Mouse (Mus musculus) spleen, adult 2 months (tissue): ENCODE data around the gene Tbc1d24. TPM values are rescaled to one million over a fixed set of nuclear protein-coding genes. Genes with fewer than 3 reads are reported as not detected.

Source experiments
- DNase-seq, 2 experiments: peaks; one replicate each; pipeline versions ENCODE4 v3.0.0 to v3.0.0-alpha.2; 2012 to 2021; ENCODE audit warnings: low spot score in 2 of 2, low read depth in 1 of 2
- H3K27ac ChIP-seq: fragments of 200-500 bp; 2 replicates; pipeline ENCODE4 v1.5.1; 2012; ENCODE audit warnings: low read length, inconsistent platforms; ENCODE audit not compliant: insufficient read depth
- H3K27me3 ChIP-seq: fragments of 200-500 bp; 2 replicates; pipeline ENCODE4 v1.6.1; 2012; ENCODE audit warnings: mild to moderate bottlenecking, moderate library complexity, low read length, inconsistent platforms; ENCODE audit not compliant: control insufficient read depth, insufficient read depth
- H3K36me3 ChIP-seq: fragments of 200-500 bp; 2 replicates; pipeline ENCODE4 v1.6.1; 2012; ENCODE audit warnings: mild to moderate bottlenecking, low read length, inconsistent platforms; ENCODE audit not compliant: control insufficient read depth, insufficient read depth
- H3K4me1 ChIP-seq: fragments of 200-500 bp; 2 replicates; pipeline ENCODE4 v1.6.1; 2011; ENCODE audit warnings: inconsistent platforms; ENCODE audit not compliant: control insufficient read depth, insufficient read depth, insufficient read length
- H3K4me3 ChIP-seq: fragments of 200-500 bp; 2 replicates; pipeline ENCODE4 v1.5.1; 2011; ENCODE audit warnings: mild to moderate bottlenecking, inconsistent platforms; ENCODE audit not compliant: insufficient read depth, insufficient read length; ENCODE audit errors: extremely low read depth
- CTCF ChIP-seq: fragments of 200-500 bp; IDR thresholded peaks from 2 replicates; pipeline ENCODE4 v1.5.1; 2011; ENCODE audit warnings: mild to moderate bottlenecking, inconsistent platforms; ENCODE audit not compliant: insufficient read depth, insufficient read length, insufficient replicate concordance; ENCODE audit errors: extremely low read depth
- POLR2A ChIP-seq: fragments of 200-500 bp; IDR thresholded peaks from 2 replicates; pipeline ENCODE4 v1.6.1; 2011; ENCODE audit warnings: low read depth, low read length, inconsistent platforms
- WGBS: fragments of 180-500 bp; shearing (Covaris S2); methylation state at CpG from one replicate; pipeline ENCODE4 v1.1.7; 2018; 5-methylcytosine and 5-hydroxymethylcytosine counted together
- polyA plus RNA-seq: library from polyadenylated mRNA; depleted of rRNA; stranded (reverse); fragments of >200 nt; gene quantifications from 2 replicates; pipeline ENCODE4 v1.2.3, GENCODE M21; 2012

The Tbc1d24 gene
- polyA plus RNA-seq, 1 experiment = 5.9 TPM

GRCm38 (mm10) chr17:24199741-24200140 is 5.6 kb downstream of the Tbc1d24 start:
- H3K27ac ChIP-seq = no peak overlapping the region
- H3K4me3 ChIP-seq = no peak overlapping the region
- no peaks in the 10 kb centered on the region for H3K27me3 ChIP-seq
- TF ChIP-seq POLR2A (no peak), CTCF (no peak)
- 75% methylated on average over 4 of the region's 4 CpGs for WGBS
- no peak for DNase-seq
- H3K4me1 ChIP-seq = no peaks in the 10 kb centered on the region
- no peaks in the 10 kb centered on the region for H3K36me3 ChIP-seq

DNA sequence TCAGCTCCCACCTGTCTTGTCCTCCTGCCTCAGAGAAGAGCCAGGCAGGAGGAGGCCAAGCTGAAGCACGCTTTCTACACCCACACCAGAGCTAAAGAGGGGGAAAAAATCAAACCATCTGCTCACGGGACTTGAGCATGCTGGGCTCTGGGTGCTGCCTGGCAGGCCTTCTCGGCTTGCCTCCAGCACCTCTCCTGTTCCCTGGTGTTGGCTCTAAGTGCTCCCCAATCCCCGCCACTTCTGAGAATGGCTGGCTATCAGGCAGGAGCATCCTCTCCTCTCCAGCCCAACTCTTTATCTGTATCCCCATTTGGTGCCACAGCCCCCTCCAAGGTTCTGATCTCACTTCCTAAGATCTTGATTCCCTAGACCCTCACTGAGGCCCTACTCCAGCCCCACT is 6.1 kb downstream of the Tbc1d24 start:
- no peak overlapping the region for H3K4me3 ChIP-seq
- H3K4me1 ChIP-seq = no peaks in the 10 kb centered on the region
- H3K36me3 ChIP-seq = no peaks in the 10 kb centered on the region
- no peaks in the 10 kb centered on the region for H3K27me3 ChIP-seq
- TF ChIP-seq POLR2A = no peak
- TF ChIP-seq CTCF = no peak
- H3K27ac ChIP-seq = no peak overlapping the region
- DNase-seq = no peak
- 91% methylated on average over 4 of the region's 4 CpGs for WGBS

DNA sequence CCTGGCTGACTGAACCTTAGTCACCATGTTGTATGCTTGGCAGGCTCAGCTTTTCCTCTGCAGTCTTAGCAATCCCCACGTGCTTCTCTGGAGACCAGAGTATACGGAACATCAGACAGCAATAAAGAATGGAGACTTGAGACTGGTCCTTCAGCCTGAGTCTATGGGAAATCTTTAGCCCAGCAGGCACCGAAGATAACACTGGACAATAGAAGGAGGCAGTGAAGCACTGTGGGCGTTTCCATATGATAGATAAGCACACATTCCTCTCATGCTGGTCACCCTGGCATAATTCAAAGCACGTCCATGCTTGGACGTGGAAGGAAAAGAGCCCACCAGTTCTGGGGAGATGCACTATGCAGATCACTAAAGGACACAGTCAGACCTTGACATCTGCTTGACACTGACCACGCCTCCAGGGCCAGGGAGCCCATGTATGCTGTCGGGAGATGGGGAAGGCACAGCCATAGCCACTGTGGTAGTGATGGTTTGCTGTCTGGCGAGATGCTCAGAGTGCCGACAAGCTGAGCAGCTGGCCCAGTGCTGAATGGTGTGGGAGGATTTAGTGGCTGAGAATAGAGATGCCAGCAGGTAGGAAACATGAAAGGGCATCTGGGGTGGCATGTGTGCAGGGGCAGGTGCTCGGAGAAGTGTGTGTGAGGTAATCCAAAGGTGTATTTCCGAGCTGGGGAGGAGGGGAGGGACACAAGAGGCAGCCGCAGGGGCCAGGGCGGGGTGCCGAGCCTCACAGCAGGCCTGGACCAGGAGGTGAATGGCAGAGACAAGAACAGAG is 8.1 kb downstream of the Tbc1d24 start:
- WGBS = 87% methylated on average over 15 of the region's 15 CpGs
- Histone ChIP-seq H3K27ac (no peak overlapping the region), H3K27me3 (no peaks in the 10 kb centered on the region), H3K36me3 (no peaks in the 10 kb centered on the region), H3K4me3 (no peak overlapping the region), H3K4me1 (no peaks in the 10 kb centered on the region; the same call in 1 of the 2 replicates)
- DNase-seq = no peak
- no peak for TF ChIP-seq CTCF
- TF ChIP-seq POLR2A = no peak

DNA sequence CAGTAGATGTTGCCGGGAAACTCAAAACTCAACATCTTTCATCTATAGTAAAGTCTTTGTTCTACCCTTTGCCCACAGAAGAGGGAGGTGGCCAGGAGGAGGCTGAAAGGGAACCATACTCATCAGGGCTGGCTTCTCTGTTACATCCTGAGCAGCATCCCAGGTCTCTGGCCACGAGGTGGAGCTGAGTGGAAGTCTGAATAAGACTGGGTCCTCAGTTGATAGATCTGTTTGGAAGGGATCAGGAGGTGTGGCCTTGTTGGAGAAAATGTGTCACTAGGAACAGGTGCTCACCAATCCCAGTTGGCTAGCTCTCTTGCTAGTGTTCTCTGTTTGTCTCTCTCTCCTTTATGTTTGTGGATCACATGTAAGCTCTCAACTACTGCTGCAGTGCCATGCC is 10.0 kb downstream of the Tbc1d24 start:
- Histone ChIP-seq H3K27me3 (no peaks in the 10 kb centered on the region), H3K4me3 (no peak overlapping the region), H3K36me3 (no peaks in the 10 kb centered on the region), H3K27ac (no peak overlapping the region), H3K4me1 (no peaks in the 10 kb centered on the region; the same call in 1 of the 2 replicates)
- DNase-seq = no peak
- TF ChIP-seq CTCF (no peak), POLR2A (no peak)
- WGBS = 71% methylated on average over 2 of the region's 2 CpGs

- TF ChIP-seq POLR2A (no peak), CTCF (no peak)
- Histone ChIP-seq H3K4me3 (no peak overlapping the region), H3K36me3 (no peaks in the 10 kb centered on the region), H3K27me3 (no peaks in the 10 kb centered on the region), H3K27ac (no peak overlapping the region), H3K4me1 (no peaks in the 10 kb centered on the region; the same call in 1 of the 2 replicates)
- DNase-seq = no peak
- 77% methylated on average over 5 of the region's 5 CpGs for WGBS
Observed at GRCm38 (mm10) chr17:24193769-24194168, 11.6 kb downstream of the Tbc1d24 start.

DNA sequence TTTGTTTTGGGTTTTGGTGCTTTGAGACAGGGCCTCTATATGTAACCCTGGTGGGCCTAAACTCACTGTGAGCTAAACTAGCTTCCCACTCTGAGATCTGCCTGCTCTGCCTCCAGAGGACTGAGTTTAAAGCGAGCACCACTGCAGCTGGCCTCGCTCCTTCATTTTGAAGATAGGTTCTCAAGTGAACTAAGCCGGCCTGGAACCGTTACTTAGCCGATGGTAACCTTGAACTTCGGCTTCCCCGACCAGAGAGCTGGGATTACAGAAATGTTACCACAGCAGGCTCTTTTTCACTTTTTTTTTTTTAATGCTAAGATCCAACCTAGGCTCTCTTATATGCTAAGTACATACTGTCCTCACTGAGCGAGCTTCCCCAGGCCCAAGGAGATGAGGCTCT is 12.1 kb downstream of the Tbc1d24 start:
- no peak overlapping the region for H3K27ac ChIP-seq
- WGBS = 81% methylated on average over 8 of the region's 8 CpGs
- H3K4me1 ChIP-seq = no peaks in the 10 kb centered on the region; the same call in 1 of the 2 replicates
- TF ChIP-seq POLR2A (no peak), CTCF (no peak)
- no peaks in the 10 kb centered on the region for H3K36me3 ChIP-seq
- H3K27me3 ChIP-seq = no peaks in the 10 kb centered on the region
- no peak overlapping the region for H3K4me3 ChIP-seq
- DNase-seq = no peak

GRCm38 (mm10) chr17:24192848-24193247 is 12.5 kb downstream of the Tbc1d24 start:
- Histone ChIP-seq H3K27ac (no peak overlapping the region), H3K4me3 (no peak overlapping the region), H3K4me1 (no peaks in the 10 kb centered on the region; the same call in 1 of the 2 replicates), H3K27me3 (no peaks in the 10 kb centered on the region), H3K36me3 (no peaks in the 10 kb centered on the region)
- WGBS = 30% methylated on average over 8 of the region's 8 CpGs
- TF ChIP-seq POLR2A = no peak
- TF ChIP-seq CTCF = no peak
- no peak for DNase-seq
